Mouse (Mus musculus) heart, adult 2 months (tissue): ENCODE measurements at regions not wholly inside any gene's neighbourhood (a gene's known extent, or its start where the extent isn't known, plus 50 kb on each side); places are given as distances from the start of the nearest gene placed in this dataset.

ENCODE experiments used
- CTCF ChIP-seq: fragments of 200-600 bp; IDR thresholded peaks from 2 replicates; pipeline ENCODE4 v1.8.1; 2022; ENCODE audit warnings: antibody characterized with exemption, mild to moderate bottlenecking, moderate library complexity
- POLR2A ChIP-seq: fragments of 200-500 bp; IDR thresholded peaks from 2 replicates; pipeline ENCODE4 v1.6.1; 2011; ENCODE audit warnings: mild to moderate bottlenecking, low read depth, low read length, control low read depth; ENCODE audit not compliant: insufficient read depth

- TF ChIP-seq CTCF (no peak), POLR2A (no peak)
Measured at GRCm38 (mm10) chr13:37557183-37557582, 212.2 kb downstream of the Ly86 start.
